33 mouse cellular contexts compared by ENCODE assay signal in the genomic region with DNA sequence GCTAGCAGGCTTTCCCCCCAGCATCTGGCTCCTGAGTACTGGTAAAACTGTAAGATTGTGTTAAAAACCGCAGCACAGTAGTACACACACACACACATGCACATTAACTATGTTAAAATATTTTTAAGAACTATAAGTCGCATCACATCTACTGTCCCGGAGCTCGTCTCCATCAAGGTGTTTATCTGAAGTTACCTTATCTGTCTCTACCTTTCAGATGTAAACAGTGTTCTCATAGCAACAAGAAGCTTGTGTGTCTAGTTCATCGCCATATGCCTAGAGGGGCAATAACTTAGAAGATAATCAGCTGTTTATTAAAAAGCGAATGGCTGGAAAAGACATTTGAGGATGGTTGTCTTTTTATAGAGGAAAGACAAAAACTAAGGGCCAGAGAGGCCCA.
"Had no signal": no experiment of that assay in that cellular context is flagged by ENCODE, and none has a peak within 500 bp of the region (broad histone marks: within the 10 kb centered on the region; RNA-seq: fewer than 3 reads in every experiment).

No protein-coding gene starts in this region.

- H3K4me2 ChIP-seq: heart, embryonic 11.5 days; heart, embryonic 12.5 days; heart, embryonic 13.5 days; heart, embryonic 15.5 days; hindbrain, embryonic 12.5 days; hindbrain, embryonic 13.5 days; hindbrain, embryonic 14.5 days; hindbrain, embryonic 15.5 days; intestine, embryonic 15.5 days; kidney, embryonic 15.5 days had no signal

- H3K4me3 ChIP-seq: heart, embryonic 10.5 days; heart, embryonic 12.5 days; heart, embryonic 13.5 days; heart, embryonic 15.5 days; hindbrain, embryonic 10.5 days; hindbrain, embryonic 12.5 days; hindbrain, embryonic 13.5 days; hindbrain, embryonic 15.5 days; intestine, embryonic 15.5 days; kidney, embryonic 15.5 days; layer of hippocampus, adult 2 months; left cerebral cortex, adult 2 months had no signal

- H3K36me3 ChIP-seq: hindbrain, embryonic 12.5 days; hindbrain, embryonic 13.5 days; hindbrain, embryonic 15.5 days had no signal

- H3K9ac ChIP-seq: heart, embryonic 12.5 days; heart, embryonic 13.5 days; heart, embryonic 15.5 days; hindbrain, embryonic 12.5 days; hindbrain, embryonic 13.5 days; hindbrain, embryonic 14.5 days; hindbrain, embryonic 15.5 days; intestine, embryonic 15.5 days; kidney, embryonic 15.5 days had no signal

- H3K9me3 ChIP-seq: heart, embryonic 10.5 days; heart, embryonic 12.5 days; heart, embryonic 13.5 days; heart, embryonic 15.5 days; hindbrain, embryonic 10.5 days; hindbrain, embryonic 12.5 days; hindbrain, embryonic 13.5 days; hindbrain, embryonic 15.5 days; intestine, embryonic 15.5 days; kidney, embryonic 15.5 days had no signal

- ATAC-seq: hindbrain, embryonic 16.5 days; hindbrain, postnatal 0 days; inflammation-experienced regulatory T-cells, adult 6 months; intestine, embryonic 15.5 days; intestine, embryonic 16.5 days; intestine, postnatal 0 days had no signal

- H3K27ac ChIP-seq: heart, embryonic 10.5 days; heart, embryonic 13.5 days; heart, embryonic 15.5 days; hindbrain, embryonic 10.5 days; hindbrain, embryonic 12.5 days; hindbrain, embryonic 13.5 days; hindbrain, embryonic 14.5 days; hindbrain, embryonic 15.5 days; hindbrain, postnatal 0 days; intestine, embryonic 15.5 days; kidney, embryonic 15.5 days; kidney, postnatal 0 days; layer of hippocampus, adult 2 months; left cerebral cortex, adult 2 months had no signal

- H3K27me3 ChIP-seq: heart, embryonic 12.5 days; heart, embryonic 13.5 days; heart, embryonic 15.5 days; hindbrain, embryonic 12.5 days; hindbrain, embryonic 13.5 days; hindbrain, embryonic 15.5 days; intestine, embryonic 15.5 days; kidney, embryonic 15.5 days had no signal

- DNase-seq: heart, postnatal 36 days; kidney, adult 11 months; kidney, adult 18-20 months; kidney, adult 2 months; kidney, adult 8-10 months; kidney, adult 9 months; kidney, postnatal 10 days; kidney, postnatal 14 days; kidney, postnatal 25 days; kidney, postnatal 36 days; kidney, postnatal 4 days; layer of hippocampus, adult 9-11 months; layer of hippocampus, postnatal 36 days had no signal
